Mouse (Mus musculus): ENCODE data around the gene S100a7a.

DNA sequence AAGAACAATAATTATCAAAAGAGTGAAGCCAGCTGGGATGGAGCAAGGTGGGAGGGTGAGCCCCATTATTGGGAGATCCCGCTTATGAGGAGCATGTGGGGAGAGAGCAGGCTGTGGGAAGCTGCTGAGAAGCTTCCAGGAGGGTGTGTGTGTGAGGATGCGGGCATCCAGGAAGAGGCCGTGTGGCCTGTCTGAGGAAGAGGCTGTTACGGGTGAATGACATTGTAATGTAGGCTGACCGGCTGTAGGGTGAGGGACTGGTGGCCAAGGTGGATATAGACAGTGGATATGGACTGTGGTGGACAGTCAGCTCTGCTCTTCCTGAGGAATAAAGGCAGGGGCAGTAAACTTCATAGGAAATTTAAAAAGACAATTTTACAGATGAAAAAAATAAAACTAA, 28.3 kb upstream of the S100a7a start:
- TF ChIP-seq CTCF (IDR thresholded peaks at IDR 0.05; ENCODE audit: low read depth, low read length): no peak
- TF ChIP-seq POLR2A (IDR thresholded peaks at IDR 0.05; ENCODE audit: insufficient read depth, low read length): no peak
